11 mouse cellular contexts compared by ENCODE assay signal in the genomic region with DNA sequence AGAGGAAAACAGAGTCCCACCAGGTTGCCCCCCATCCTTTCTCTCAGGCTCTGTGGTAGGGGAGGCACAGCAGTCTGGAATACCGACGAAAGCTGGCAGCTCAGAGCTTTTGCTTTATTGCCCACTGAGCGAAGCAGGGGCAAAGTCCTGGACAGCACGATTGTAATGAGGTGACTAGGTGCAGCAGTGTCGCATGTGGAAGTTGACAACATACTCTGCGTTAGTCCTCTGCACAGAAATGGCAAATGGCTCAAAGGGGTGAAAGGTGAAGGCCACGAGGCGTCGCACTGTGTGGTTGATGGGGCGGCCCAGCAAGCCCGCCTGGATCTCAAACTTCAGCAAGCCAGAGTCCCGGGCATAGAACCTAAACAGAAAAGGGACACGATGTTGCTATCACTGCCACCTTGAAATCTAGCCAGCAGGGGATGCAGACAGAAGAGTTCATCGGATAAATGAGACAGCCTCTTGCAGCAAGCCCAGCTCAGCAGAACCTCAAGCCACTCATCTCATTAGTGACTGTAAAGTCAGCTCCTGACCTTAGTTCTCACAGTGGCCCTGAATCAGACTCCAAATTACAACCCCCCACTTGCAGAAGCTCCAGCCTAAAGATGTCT. TPM values are rescaled to one million over a fixed set of nuclear protein-coding genes. Genes with fewer than 3 reads are reported as not detected.
DNase-seq lines count a peak whose midpoint lies in the region; ATAC-seq and TF ChIP-seq lines count a peak whose summit lies in the region.
"Had no signal": no experiment of that assay in that cellular context is flagged by ENCODE, and none has a peak within 500 bp of the region (broad histone marks: within the 10 kb centered on the region; RNA-seq: fewer than 3 reads in every experiment).

No protein-coding gene starts in this region.

- peak overlapping the region; percentile 60; the same call in 1 of the 2 replicates for H3K27ac ChIP-seq in forebrain, embryonic 13.5 days
- H3K27ac ChIP-seq in forebrain, embryonic 15.5 days (replicated peaks) = no peak overlapping the region
- H3K27ac ChIP-seq in lung, postnatal 0 days (ENCODE audit: low read length) = 0 out of 2 replicates have a peak overlapping the region, but pooled peaks have one; percentile 9
- H3K27ac ChIP-seq in intestine, embryonic 15.5 days = peak overlapping the region; percentile 60
- H3K27ac ChIP-seq in midbrain, postnatal 0 days (ENCODE audit: low read depth, low read length) = 0 out of 2 replicates have a peak overlapping the region, but pooled peaks have one; percentile 14
- H3K27ac ChIP-seq: kidney, embryonic 15.5 days; macrophage had no signal

- H3K9ac ChIP-seq in forebrain, embryonic 13.5 days = no peak overlapping the region
- no peak overlapping the region for H3K9ac ChIP-seq in forebrain, embryonic 15.5 days (replicated peaks)
- H3K9ac ChIP-seq in lung, postnatal 0 days (replicated peaks; ENCODE audit: low read depth) = no peak overlapping the region
- H3K9ac ChIP-seq in intestine, embryonic 15.5 days = no peak overlapping the region
- no peak overlapping the region for H3K9ac ChIP-seq in midbrain, postnatal 0 days (replicated peaks; ENCODE audit: low read length, poor library complexity, severe bottlenecking)
- H3K9ac ChIP-seq: kidney, embryonic 15.5 days had no signal

- H3K4me1 ChIP-seq in forebrain, embryonic 13.5 days = peaks cover 10% of the 10 kb centered on the region
- H3K4me1 ChIP-seq in forebrain, embryonic 15.5 days = no peaks in the 10 kb centered on the region; the same call in 1 of the 2 replicates
- H3K4me1 ChIP-seq in lung, postnatal 0 days (ENCODE audit: insufficient read depth, low read depth, low read length) = no peaks in the 10 kb centered on the region
- H3K4me1 ChIP-seq in intestine, embryonic 15.5 days (replicated peaks) = 0 out of 2 replicates have a peak, but pooled peaks cover 7% of the 10 kb centered on the region
- no peaks in the 10 kb centered on the region for H3K4me1 ChIP-seq in midbrain, postnatal 0 days (ENCODE audit: insufficient read depth, low read length)

- 88% methylated on average over 14 of the region's 14 CpGs for WGBS in forebrain, embryonic 13.5 days
- WGBS in forebrain, embryonic 15.5 days = 90% methylated on average over 14 of the region's 14 CpGs
- 57% methylated on average over 14 of the region's 14 CpGs for WGBS in lung, postnatal 0 days
- 59% methylated on average over 14 of the region's 14 CpGs for WGBS in intestine, embryonic 15.5 days
- WGBS in midbrain, postnatal 0 days = 82% methylated on average over 14 of the region's 14 CpGs

- H3K36me3 ChIP-seq in forebrain, embryonic 13.5 days (ENCODE audit: poor library complexity, severe bottlenecking) = peaks cover 55% of the 10 kb centered on the region
- peaks cover 15% of the 10 kb centered on the region for H3K36me3 ChIP-seq in forebrain, embryonic 15.5 days
- H3K36me3 ChIP-seq in lung, postnatal 0 days (ENCODE audit: insufficient read depth, low read length) = no peaks in the 10 kb centered on the region; the same call in none of the 2 replicates
- H3K36me3 ChIP-seq in intestine, embryonic 15.5 days = peaks cover 12% of the 10 kb centered on the region; the same call in 1 of the 2 replicates
- peaks cover 21% of the 10 kb centered on the region for H3K36me3 ChIP-seq in midbrain, postnatal 0 days (ENCODE audit: insufficient read depth, low read length)

- TF ChIP-seq CTCF in lung, postnatal 0 days (IDR thresholded peaks at IDR 0.05) = no peak
- TF ChIP-seq CTCF in midbrain, postnatal 0 days (IDR thresholded peaks at IDR 0.05) = no peak

- no peak overlapping the region for H3K4me3 ChIP-seq in forebrain, embryonic 13.5 days
- no peak overlapping the region for H3K4me3 ChIP-seq in forebrain, embryonic 15.5 days
- no peak overlapping the region for H3K4me3 ChIP-seq in lung, postnatal 0 days (ENCODE audit: low read depth, low read length)
- H3K4me3 ChIP-seq in intestine, embryonic 15.5 days (replicated peaks) = no peak overlapping the region
- H3K4me3 ChIP-seq in midbrain, postnatal 0 days (ENCODE audit: low read depth, low read length) = no peak overlapping the region
- H3K4me3 ChIP-seq: kidney, embryonic 15.5 days had no signal

- H3K27me3 ChIP-seq in forebrain, embryonic 13.5 days = no peaks in the 10 kb centered on the region
- no peaks in the 10 kb centered on the region for H3K27me3 ChIP-seq in forebrain, embryonic 15.5 days
- H3K27me3 ChIP-seq in lung, postnatal 0 days (replicated peaks; ENCODE audit: insufficient read depth, low read length) = no peaks in the 10 kb centered on the region
- no peaks in the 10 kb centered on the region for H3K27me3 ChIP-seq in intestine, embryonic 15.5 days (replicated peaks)
- H3K27me3 ChIP-seq in midbrain, postnatal 0 days (ENCODE audit: insufficient read depth, low read length) = no peaks in the 10 kb centered on the region
- H3K27me3 ChIP-seq: kidney, embryonic 15.5 days had no signal

- no peaks in the 10 kb centered on the region for H3K9me3 ChIP-seq in forebrain, embryonic 13.5 days (replicated peaks)
- H3K9me3 ChIP-seq in forebrain, embryonic 15.5 days = no peaks in the 10 kb centered on the region
- H3K9me3 ChIP-seq in lung, postnatal 0 days (ENCODE audit: low read length) = no peaks in the 10 kb centered on the region
- no peaks in the 10 kb centered on the region for H3K9me3 ChIP-seq in intestine, embryonic 15.5 days
- H3K9me3 ChIP-seq in midbrain, postnatal 0 days (ENCODE audit: low read length) = no peaks in the 10 kb centered on the region
- H3K9me3 ChIP-seq: kidney, embryonic 15.5 days had no signal

- no peak for TF ChIP-seq EP300 in lung, postnatal 0 days (IDR thresholded peaks at IDR 0.05)

- ATAC-seq in forebrain, embryonic 13.5 days = no peak
- no peak for ATAC-seq in forebrain, embryonic 15.5 days (replicated peaks)
- ATAC-seq in lung, postnatal 0 days = peak; percentile 26
- ATAC-seq in intestine, embryonic 15.5 days = peak; percentile 94
- no peak for ATAC-seq in midbrain, postnatal 0 days (ENCODE audit: low FRiP score)

- H3K4me2 ChIP-seq in forebrain, embryonic 13.5 days = no peak overlapping the region
- no peak overlapping the region for H3K4me2 ChIP-seq in forebrain, embryonic 15.5 days (replicated peaks)
- no peak overlapping the region for H3K4me2 ChIP-seq in lung, postnatal 0 days (replicated peaks; ENCODE audit: low read depth, low read length)
- peak overlapping the region; percentile 24; the same call in 1 of the 2 replicates for H3K4me2 ChIP-seq in intestine, embryonic 15.5 days (replicated peaks)
- no peak overlapping the region for H3K4me2 ChIP-seq in midbrain, postnatal 0 days (ENCODE audit: low read depth, low read length, poor library complexity, severe bottlenecking)
- H3K4me2 ChIP-seq: kidney, embryonic 15.5 days had no signal

- DNase-seq in lung, postnatal 0 days (ENCODE audit: low spot score) = peak; percentile 25
- DNase-seq in lung, adult 18-20 months = no peak
- no peak for DNase-seq in midbrain, postnatal 0 days (ENCODE audit: low spot score)
- no peak for DNase-seq in right cerebral cortex, postnatal 25 days
- DNase-seq in cerebellum, postnatal 36 days = no peak
- DNase-seq: cerebellum, adult 11-12 months had no signal

RNA-seq across cellular contexts. Expression of a gene that starts 19.2 kb away (rescaled TPM):
- polyA plus RNA-seq in forebrain, embryonic 13.5 days (2015; fragmentation: Nextera tagmentation; extraction: Ambion mirVana) = 19.0 and 21.0 TPM in 2 replicates
- polyA plus RNA-seq in forebrain, embryonic 15.5 days (2015; fragmentation: Nextera tagmentation; extraction: Ambion mirVana) = 18.1 and 18.5 TPM in 2 replicates
- polyA plus RNA-seq in lung, postnatal 0 days (2015; fragmentation: Nextera tagmentation; extraction: Ambion mirVana) = 7.8 and 8.5 TPM in 2 replicates
- polyA plus RNA-seq in intestine, embryonic 15.5 days (2015; fragmentation: Nextera tagmentation; extraction: Ambion mirVana) = 15.1 and 15.7 TPM in 2 replicates
- total RNA-seq in midbrain, postnatal 0 days (2014; rRNA removed) = 12.1 and 13.2 TPM in 2 replicates
- 5.8 and 6.2 TPM in 2 replicates for polyA plus RNA-seq in midbrain, postnatal 0 days (2015; fragmentation: Nextera tagmentation; extraction: Ambion mirVana)

RNA-seq across cellular contexts. Expression of a gene that starts 44.5 kb away (rescaled TPM):
- 63.5 and 63.6 TPM in 2 replicates for polyA plus RNA-seq in forebrain, embryonic 13.5 days (2015; fragmentation: Nextera tagmentation; extraction: Ambion mirVana)
- 53.5 and 55.0 TPM in 2 replicates for polyA plus RNA-seq in forebrain, embryonic 15.5 days (2015; fragmentation: Nextera tagmentation; extraction: Ambion mirVana)
- polyA plus RNA-seq in lung, postnatal 0 days (2015; fragmentation: Nextera tagmentation; extraction: Ambion mirVana) = 41.7 and 43.1 TPM in 2 replicates
- 85.0 and 88.6 TPM in 2 replicates for polyA plus RNA-seq in intestine, embryonic 15.5 days (2015; fragmentation: Nextera tagmentation; extraction: Ambion mirVana)
- total RNA-seq in midbrain, postnatal 0 days (2014; rRNA removed) = 25.0 and 30.2 TPM in 2 replicates
- 66.1 and 66.4 TPM in 2 replicates for polyA plus RNA-seq in midbrain, postnatal 0 days (2015; fragmentation: Nextera tagmentation; extraction: Ambion mirVana)

RNA-seq across cellular contexts. Expression of a gene that starts 44.9 kb away (rescaled TPM):
- 79.2 and 81.2 TPM in 2 replicates for polyA plus RNA-seq in forebrain, embryonic 13.5 days (2015; fragmentation: Nextera tagmentation; extraction: Ambion mirVana)
- 68.8 and 72.9 TPM in 2 replicates for polyA plus RNA-seq in forebrain, embryonic 15.5 days (2015; fragmentation: Nextera tagmentation; extraction: Ambion mirVana)
- 39.8 and 46.4 TPM in 2 replicates for polyA plus RNA-seq in lung, postnatal 0 days (2015; fragmentation: Nextera tagmentation; extraction: Ambion mirVana)
- 58.9 and 63.7 TPM in 2 replicates for polyA plus RNA-seq in intestine, embryonic 15.5 days (2015; fragmentation: Nextera tagmentation; extraction: Ambion mirVana)
- total RNA-seq in midbrain, postnatal 0 days (2014; rRNA removed) = 32.8 and 53.1 TPM in 2 replicates
- 56.8 and 68.1 TPM in 2 replicates for polyA plus RNA-seq in midbrain, postnatal 0 days (2015; fragmentation: Nextera tagmentation; extraction: Ambion mirVana)

Comparison
In these comparisons a context has a peak if more than half of its experiments do, and no peak if none do; other contexts are left out.
1. ATAC-seq: peak in lung, postnatal 0 days (single experiment) and intestine, embryonic 15.5 days (single experiment); none in forebrain, embryonic 13.5 days (single experiment), forebrain, embryonic 15.5 days (single experiment) and midbrain, postnatal 0 days (single experiment).